Mouse (Mus musculus) v-Abl transformed pro-B cells (cell line): ENCODE data around the gene Oxsm.

Source experiments
- in situ Hi-C, 2 experiments: fragments of 400-800 bp; cut with MboI; formaldehyde crosslinking; loops; one replicate each; pipeline ENCODE4 v1.15.1; 2025; ENCODE audit not compliant: unreplicated experiment in 2 of 2

Oxsm gene

GRCm38 (mm10) chr14:16243603-16244209, 5.9 kb downstream of the Oxsm start:
- in situ Hi-C loops: loop anchor here (5.0 to 25.0 kb wide), 2 partner anchors 124 to 1419 kb away; partner anchors contain the start of genes Top2b (in 2 of the 2) and Thrb (in 1 of the 2)

- in situ Hi-C loops: loop anchor here (5.0 to 25.0 kb wide), 2 partner anchors 124 to 1419 kb away; partner anchors contain the start of genes Top2b (in 2 of the 2) and Thrb (in 1 of the 2)
Observed at GRCm38 (mm10) chr14:16242947-16243602, 6.5 kb downstream of the Oxsm start.

GRCm38 (mm10) chr14:16242193-16242815, 7.3 kb downstream of the Oxsm start:
- in situ Hi-C loops: loop anchor here (5.0 to 25.0 kb wide), 2 partner anchors 125 to 1420 kb away; partner anchors contain the start of genes Top2b (in 2 of the 2) and Thrb (in 1 of the 2)

GRCm38 (mm10) chr14:16236466-16236865, 13.1 kb downstream of the Oxsm start:
- in situ Hi-C loops: loop anchor here in 1 of 2 experiments (25.0 kb wide), 1 partner anchor 1426 kb away; the partner anchor contains the start of gene Thrb

GRCm38 (mm10) chr14:16233515-16233914, 16.1 kb downstream of the Oxsm start:
- in situ Hi-C loops: loop anchor here in 1 of 2 experiments (25.0 kb wide), 1 partner anchor 1429 kb away; the partner anchor contains the start of gene Thrb

- in situ Hi-C loops: loop anchor here in 1 of 2 experiments (25.0 kb wide), 1 partner anchor 1432 kb away; the partner anchor contains the start of gene Thrb
Observed at GRCm38 (mm10) chr14:16230581-16230980, 19.0 kb downstream of the Oxsm start.

GRCm38 (mm10) chr14:16229395-16229794, 20.2 kb downstream of the Oxsm start:
- in situ Hi-C loops: loop anchor here in 1 of 2 experiments (25.0 kb wide), 1 partner anchor 1433 kb away; the partner anchor contains the start of gene Thrb

- in situ Hi-C loops: loop anchor here (25.0 kb wide), 3 partner anchors 1193 to 1882 kb away; partner anchors contain the start of gene Il3ra (in 1 of the 2)
Observed at GRCm38 (mm10) chr14:16219015-16219414, 30.6 kb downstream of the Oxsm start.

GRCm38 (mm10) chr14:16207722-16208121, 41.9 kb downstream of the Oxsm start:
- in situ Hi-C loops: loop anchor here (10.0 to 25.0 kb wide), 5 partner anchors 943 to 1870 kb away; partner anchors contain the start of gene Il3ra (in 1 of the 2)

GRCm38 (mm10) chr14:16201673-16202072, 47.9 kb downstream of the Oxsm start:
- in situ Hi-C loops: loop anchor here (5.0 to 25.0 kb wide), 9 partner anchors 849 to 1864 kb away; partner anchors contain the start of gene Il3ra (in 1 of the 2)

GRCm38 (mm10) chr14:16200969-16201638, 48.5 kb downstream of the Oxsm start:
- in situ Hi-C loops: loop anchor here (5.0 to 25.0 kb wide), 9 partner anchors 849 to 1864 kb away; partner anchors contain the start of gene Il3ra (in 1 of the 2)

- in situ Hi-C loops: loop anchor here (5.0 to 25.0 kb wide), 9 partner anchors 848 to 1863 kb away; partner anchors contain the start of gene Il3ra (in 1 of the 2)
Observed at GRCm38 (mm10) chr14:16200220-16200912, 49.2 kb downstream of the Oxsm start.

- in situ Hi-C loops: loop anchor here (5.0 to 25.0 kb wide), 5 partner anchors 309 to 1709 kb away; no protein-coding TSS in a partner anchor
Observed at GRCm38 (mm10) chr14:16196518-16196917, 53.1 kb downstream of the Oxsm start.

- in situ Hi-C loops: loop anchor here (5.0 to 25.0 kb wide), 5 partner anchors 308 to 1708 kb away; no protein-coding TSS in a partner anchor
Observed at GRCm38 (mm10) chr14:16195486-16195885, 54.1 kb downstream of the Oxsm start.

- in situ Hi-C loops: loop anchor here (5.0 to 25.0 kb wide), 5 partner anchors 307 to 1707 kb away; no protein-coding TSS in a partner anchor
Observed at GRCm38 (mm10) chr14:16194125-16194524, 55.5 kb downstream of the Oxsm start.

- in situ Hi-C loops: loop anchor here (10.0 to 25.0 kb wide), 4 partner anchors 302 to 1702 kb away; no protein-coding TSS in a partner anchor
Observed at GRCm38 (mm10) chr14:16189142-16189541, 60.5 kb downstream of the Oxsm start.
